Mouse (Mus musculus): ENCODE results near the gene Snx30. TPM values are rescaled to one million over a fixed set of nuclear protein-coding genes. Genes with fewer than 3 reads are reported as not detected.

The Snx30 gene
- polyA plus RNA-seq (2012; ENCODE audit: insufficient read depth, insufficient read length, missing spikeins): 1.0 and 2.5 TPM in 2 replicates

DNA sequence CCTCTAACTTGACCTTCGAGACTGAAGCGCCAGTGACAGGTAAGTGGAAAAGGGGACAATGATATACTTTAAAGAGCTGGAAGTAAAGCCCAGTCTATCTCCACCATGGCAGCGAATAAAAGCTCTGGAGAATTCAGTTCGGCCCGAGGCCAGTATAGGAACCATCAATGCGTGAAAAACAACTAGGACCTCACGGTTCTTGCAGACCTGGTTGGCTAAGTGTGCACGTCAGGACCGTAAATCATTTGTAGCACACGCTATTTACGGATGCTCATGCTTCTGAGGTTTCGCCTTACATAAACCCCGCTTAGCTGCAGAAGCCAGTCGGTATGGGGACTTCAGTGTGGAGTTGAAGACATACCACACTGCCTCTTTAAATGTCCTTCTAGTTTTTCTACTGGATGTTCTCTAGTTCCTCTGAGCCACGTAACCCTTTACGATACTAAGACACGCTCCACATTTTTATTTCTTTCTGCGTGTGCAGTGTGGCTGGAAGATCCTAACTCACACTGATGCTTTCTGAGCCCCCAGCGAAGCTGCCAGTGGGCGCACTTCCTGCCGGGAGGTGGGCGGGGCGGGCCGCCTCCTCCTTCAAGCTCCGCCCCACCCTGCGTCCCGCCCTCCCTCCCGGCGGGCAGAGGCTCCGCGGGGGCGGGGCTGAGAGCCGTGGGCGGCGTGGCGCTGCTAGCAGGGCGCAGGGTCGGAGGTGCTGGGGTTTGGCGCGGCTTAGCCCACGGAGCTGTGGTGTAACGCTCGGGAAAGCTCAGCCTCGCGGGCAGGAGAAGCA, at the start of gene Snx30:
TSS of gene Snx30 (plus strand) at position 660 of the 787 bp plus-strand sequence.
- H3K4me1 ChIP-seq (ENCODE audit: control insufficient read depth, insufficient read depth, insufficient read length, low read length): no peaks in the 10 kb centered on the region
- peak within 1 kb of the TSS; percentile 90 for H3K4me3 ChIP-seq (ENCODE audit: insufficient read depth, low read depth, low read length)
- peak within 1 kb of the TSS; percentile 29 for H3K27ac ChIP-seq (replicated peaks; ENCODE audit: low read depth, low read length)

GRCm38 (mm10) chr4:59756332-59757082, 49.1 kb upstream of the Snx30 start:
- H3K4me3 ChIP-seq (ENCODE audit: insufficient read depth, low read depth, low read length): no peak overlapping the region
- no peak overlapping the region for H3K27ac ChIP-seq (replicated peaks; ENCODE audit: low read depth, low read length)
- H3K4me1 ChIP-seq (ENCODE audit: control insufficient read depth, insufficient read depth, insufficient read length, low read length): no peaks in the 10 kb centered on the region; the same call in none of the 2 replicates

- no peak overlapping the region for H3K27ac ChIP-seq (replicated peaks; ENCODE audit: low read depth, low read length)
These were observed 47.9 kb upstream of the Snx30 start for GRCm38 (mm10) chr4:59757452-59758435.

GRCm38 (mm10) chr4:59760016-59760415, 45.6 kb upstream of the Snx30 start:
- Histone ChIP-seq H3K27ac (replicated peaks; ENCODE audit: low read depth, low read length) (no peak overlapping the region), H3K4me1 (ENCODE audit: control insufficient read depth, insufficient read depth, insufficient read length, low read length) (peaks cover 2% of the 10 kb centered on the region)

More at GRCm38 (mm10) chr4:59757452-59758435, 47.9 kb upstream of the Snx30 start:
- Histone ChIP-seq H3K4me3 (ENCODE audit: insufficient read depth, low read depth, low read length) (no peak overlapping the region), H3K4me1 (ENCODE audit: control insufficient read depth, insufficient read depth, insufficient read length, low read length) (no peaks in the 10 kb centered on the region; the same call in none of the 2 replicates)

DNA sequence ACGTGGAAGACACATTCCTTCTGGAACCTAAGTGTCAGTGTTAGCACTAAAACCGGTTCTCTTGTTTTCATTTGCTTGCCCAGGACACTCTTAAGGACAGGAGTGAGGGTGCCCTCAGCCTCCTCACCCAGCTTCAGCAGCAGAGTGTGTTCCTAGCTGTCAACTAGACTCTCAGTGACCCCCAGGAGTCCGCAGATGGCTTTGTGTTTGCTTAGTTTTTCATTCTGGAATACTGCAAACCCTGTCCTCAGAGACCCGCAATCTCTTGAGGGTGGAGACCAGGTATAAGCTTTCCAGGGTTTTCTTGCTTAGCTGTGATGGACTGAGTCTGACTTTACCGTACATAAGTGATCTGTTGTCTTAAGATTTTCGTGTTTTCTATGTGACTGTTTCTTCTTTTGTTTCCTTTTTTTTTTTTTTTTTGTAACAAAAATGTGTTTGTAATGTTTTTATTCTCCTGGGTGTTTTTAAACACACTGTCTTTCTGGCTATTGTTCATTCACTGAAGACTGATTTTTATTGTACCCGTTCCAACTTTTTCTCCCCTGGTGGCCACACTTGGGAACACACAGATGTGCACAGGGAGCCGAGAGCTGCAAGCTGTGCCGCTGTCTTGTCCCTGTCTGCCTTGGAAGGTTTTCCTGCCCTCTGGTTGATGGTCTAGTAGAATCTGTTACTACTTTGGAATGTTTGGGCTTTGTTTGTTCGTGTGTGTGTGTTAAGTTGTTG, 44.8 kb upstream of the Snx30 start:
- H3K4me1 ChIP-seq (ENCODE audit: control insufficient read depth, insufficient read depth, insufficient read length, low read length): peaks cover 4% of the 10 kb centered on the region
- no peak overlapping the region for H3K4me3 ChIP-seq (ENCODE audit: insufficient read depth, low read depth, low read length)
- H3K27ac ChIP-seq (replicated peaks; ENCODE audit: low read depth, low read length): no peak overlapping the region

More at GRCm38 (mm10) chr4:59760016-59760415, 45.6 kb upstream of the Snx30 start:
- H3K4me3 ChIP-seq (ENCODE audit: insufficient read depth, low read depth, low read length): no peak overlapping the region

DNA sequence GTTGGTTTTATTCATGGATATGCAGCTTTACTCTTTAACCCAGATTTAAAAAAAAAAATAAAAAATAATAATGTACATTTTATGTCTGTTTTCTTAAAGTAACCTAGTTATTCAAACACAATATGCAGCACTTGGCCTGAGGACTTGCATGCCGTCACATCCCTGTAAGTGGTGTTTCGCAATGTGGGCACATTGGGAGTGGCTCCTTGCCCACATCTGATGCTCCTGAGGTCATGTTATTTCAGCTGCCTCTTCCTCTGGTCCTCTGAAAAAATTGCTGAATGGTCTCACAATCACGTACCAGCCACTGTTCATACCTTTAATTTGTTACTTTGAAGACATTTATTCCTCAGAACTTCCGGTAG, 44.3 kb upstream of the Snx30 start:
- H3K4me1 ChIP-seq (ENCODE audit: control insufficient read depth, insufficient read depth, insufficient read length, low read length): peaks cover 4% of the 10 kb centered on the region
- H3K27ac ChIP-seq (replicated peaks; ENCODE audit: low read depth, low read length): no peak overlapping the region
- H3K4me3 ChIP-seq (ENCODE audit: insufficient read depth, low read depth, low read length): no peak overlapping the region

DNA sequence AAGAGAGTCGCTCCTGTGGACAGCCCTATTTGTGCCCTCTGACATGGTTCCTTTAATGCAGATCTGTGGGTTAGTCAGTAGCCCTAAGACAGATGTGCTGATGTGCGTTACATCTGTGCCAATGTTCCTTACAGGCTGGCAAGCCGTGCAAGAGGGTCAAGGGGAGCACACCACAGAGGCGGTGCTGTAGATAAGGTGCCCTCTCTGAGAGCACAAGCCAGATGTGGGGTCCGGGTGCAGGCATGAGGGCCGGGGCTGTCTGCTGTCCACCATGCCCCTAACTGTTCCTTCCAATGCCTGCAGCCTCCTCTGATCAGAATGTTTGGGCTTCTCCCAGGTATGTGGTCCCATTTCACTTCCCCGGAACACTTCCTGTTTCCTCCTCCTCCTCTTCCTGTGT, 40.7 kb upstream of the Snx30 start:
- Histone ChIP-seq H3K4me1 (ENCODE audit: control insufficient read depth, insufficient read depth, insufficient read length, low read length) (peaks cover 4% of the 10 kb centered on the region), H3K4me3 (ENCODE audit: insufficient read depth, low read depth, low read length) (no peak overlapping the region), H3K27ac (replicated peaks; ENCODE audit: low read depth, low read length) (peak overlapping the region; percentile 11; the same call in 1 of the 2 replicates)

- Histone ChIP-seq H3K27ac (replicated peaks; ENCODE audit: low read depth, low read length) (0 out of 2 replicates have a peak overlapping the region, but pooled peaks have one; percentile 11), H3K4me1 (ENCODE audit: control insufficient read depth, insufficient read depth, insufficient read length, low read length) (peaks cover 4% of the 10 kb centered on the region), H3K4me3 (ENCODE audit: insufficient read depth, low read depth, low read length) (no peak overlapping the region)
These were observed 40.1 kb upstream of the Snx30 start for GRCm38 (mm10) chr4:59765385-59766005.

DNA sequence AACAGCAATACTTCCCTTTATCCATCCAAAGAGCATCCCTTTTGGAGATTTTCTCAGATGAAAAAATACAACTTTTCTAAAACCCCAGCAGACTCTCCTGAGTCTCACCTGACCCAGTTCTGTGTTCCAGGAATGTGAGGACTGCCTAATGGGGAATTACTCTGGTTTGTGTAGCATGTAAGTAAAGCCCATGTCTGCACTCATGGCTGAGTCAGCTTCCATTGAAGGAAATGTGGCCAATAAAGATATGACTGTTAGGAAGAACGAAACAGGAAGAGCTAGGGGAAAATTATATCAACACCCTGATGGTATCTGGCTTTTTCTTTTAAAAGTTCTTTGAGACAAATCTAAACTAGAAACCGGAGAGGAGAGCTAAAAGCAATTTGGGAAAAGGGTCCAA, 37.9 kb upstream of the Snx30 start:
- no peak overlapping the region for H3K4me3 ChIP-seq (ENCODE audit: insufficient read depth, low read depth, low read length)
- peaks cover 7% of the 10 kb centered on the region for H3K4me1 ChIP-seq (ENCODE audit: control insufficient read depth, insufficient read depth, insufficient read length, low read length)
- no peak overlapping the region for H3K27ac ChIP-seq (replicated peaks; ENCODE audit: low read depth, low read length)

DNA sequence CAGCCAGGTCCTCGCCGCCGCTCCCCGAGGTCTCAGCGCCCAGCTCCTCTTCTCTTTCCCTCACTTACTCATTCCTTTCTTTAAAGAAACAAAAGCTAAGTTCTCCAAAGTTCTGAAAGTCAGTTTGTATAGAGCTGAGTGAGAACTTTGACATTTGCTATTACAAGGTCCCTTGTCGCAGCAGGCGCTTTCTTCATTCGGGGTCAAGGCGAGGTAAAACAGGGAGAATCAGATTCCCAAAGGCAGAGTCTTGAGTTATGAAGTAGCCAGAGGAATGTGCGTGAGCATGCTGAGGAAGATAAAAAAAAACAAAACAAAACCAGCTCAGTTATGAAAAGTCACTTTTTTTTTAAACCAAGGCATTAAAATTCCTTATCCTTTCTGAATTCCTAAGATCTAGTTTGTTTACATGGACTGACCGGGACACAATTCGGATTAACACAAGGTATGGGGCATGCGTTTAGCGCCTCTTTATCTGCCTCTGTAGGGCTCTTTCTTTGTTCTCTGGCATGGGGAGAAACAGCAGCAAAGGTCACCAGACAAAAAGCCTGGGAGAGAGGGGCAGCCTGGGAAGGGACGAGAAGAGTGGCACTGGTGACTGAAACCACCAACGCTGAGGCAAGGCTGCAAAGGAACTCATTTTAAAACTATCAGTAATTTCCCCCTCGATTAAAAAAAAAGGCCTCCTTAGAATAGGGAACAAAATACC, 33.3 kb upstream of the Snx30 start:
- H3K4me3 ChIP-seq (ENCODE audit: insufficient read depth, low read depth, low read length): no peak overlapping the region
- H3K27ac ChIP-seq (replicated peaks; ENCODE audit: low read depth, low read length): peak overlapping the region; percentile 90
- peaks cover 3% of the 10 kb centered on the region for H3K4me1 ChIP-seq (ENCODE audit: control insufficient read depth, insufficient read depth, insufficient read length, low read length)

DNA sequence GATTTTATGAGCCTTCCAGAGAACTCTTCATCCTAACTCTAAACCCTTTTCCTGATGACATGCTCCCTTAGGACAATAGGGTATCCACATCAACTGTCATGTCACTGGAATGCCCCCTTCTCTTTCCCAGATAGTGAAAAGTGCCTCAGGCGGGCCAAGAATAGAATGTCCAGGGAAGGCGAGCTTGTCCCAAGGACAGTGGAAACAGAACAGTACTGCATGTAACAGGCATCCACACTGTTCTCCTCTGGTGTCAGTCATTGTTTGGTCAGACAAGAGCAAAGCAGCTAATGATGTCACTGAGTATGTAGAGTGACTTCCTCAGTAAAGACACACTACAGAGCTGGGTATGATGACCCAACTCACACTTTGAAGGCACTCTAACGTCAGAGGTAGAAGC, 27.8 kb upstream of the Snx30 start:
- Histone ChIP-seq H3K4me3 (ENCODE audit: insufficient read depth, low read depth, low read length) (no peak overlapping the region), H3K27ac (replicated peaks; ENCODE audit: low read depth, low read length) (no peak overlapping the region)

GRCm38 (mm10) chr4:59780568-59780967, 25.1 kb upstream of the Snx30 start:
- no peak overlapping the region for H3K27ac ChIP-seq (replicated peaks; ENCODE audit: low read depth, low read length)
- H3K4me3 ChIP-seq (ENCODE audit: insufficient read depth, low read depth, low read length): no peak overlapping the region
- peaks cover 2% of the 10 kb centered on the region; the same call in 1 of the 2 replicates for H3K4me1 ChIP-seq (ENCODE audit: control insufficient read depth, insufficient read depth, insufficient read length, low read length)

More for the DNA sequence above, 27.8 kb upstream of the Snx30 start:
- H3K4me1 ChIP-seq (ENCODE audit: control insufficient read depth, insufficient read depth, insufficient read length, low read length): peaks cover 2% of the 10 kb centered on the region; the same call in 1 of the 2 replicates

All from brown adipose tissue, adult 24 weeks (tissue).